Mouse (Mus musculus): ENCODE measurements around the gene Ppil2. TPM values are rescaled to one million over a fixed set of nuclear protein-coding genes. Genes with fewer than 3 reads are reported as not detected.

The Ppil2 gene
- polyA plus RNA-seq, 1 experiment from 2014 or later, result 153 TPM

DNA sequence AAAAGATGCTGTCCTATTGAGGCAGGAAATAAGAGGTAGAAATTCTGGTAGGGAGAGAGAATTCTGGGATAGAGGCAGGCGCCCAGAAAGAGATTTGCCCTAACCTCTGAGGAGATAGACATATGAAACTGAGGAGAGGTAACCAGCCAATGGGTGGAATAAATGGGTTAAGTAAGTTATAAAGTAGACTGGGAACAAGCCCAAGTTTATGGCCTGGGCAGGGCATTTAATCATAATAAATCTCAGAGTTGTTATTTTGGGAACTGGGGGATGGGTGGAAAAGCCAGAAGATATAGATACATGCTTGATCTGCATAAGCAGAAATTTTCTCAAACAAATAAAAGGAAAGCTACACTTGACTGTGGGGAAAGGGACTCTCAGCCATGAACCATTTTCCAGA lies 48.7 kb downstream of the Ppil2 start:
- H3K9me3 ChIP-seq (replicated peaks; ENCODE audit: control insufficient read depth, low read length), result no peaks in the 10 kb centered on the region
- DNase-seq (ENCODE audit: low spot score) (no peak), ATAC-seq (no peak)
- no peaks in the 10 kb centered on the region for H3K36me3 ChIP-seq (ENCODE audit: control insufficient read depth, insufficient read depth, low read length)
- 40% methylated on average over 1 of the region's 1 CpGs for WGBS
- no peak overlapping the region for H3K4me2 ChIP-seq (ENCODE audit: low read length)
- H3K4me3 ChIP-seq (ENCODE audit: low read depth, low read length), result no peak overlapping the region
- no peaks in the 10 kb centered on the region for H3K4me1 ChIP-seq (ENCODE audit: control insufficient read depth, insufficient read depth, low read length)
- H3K27ac ChIP-seq (ENCODE audit: low read depth, low read length), result no peak overlapping the region
- H3K9ac ChIP-seq (ENCODE audit: low read length), result no peak overlapping the region
- no peaks in the 10 kb centered on the region for H3K27me3 ChIP-seq (replicated peaks; ENCODE audit: control insufficient read depth, insufficient read depth, low read length)

DNA sequence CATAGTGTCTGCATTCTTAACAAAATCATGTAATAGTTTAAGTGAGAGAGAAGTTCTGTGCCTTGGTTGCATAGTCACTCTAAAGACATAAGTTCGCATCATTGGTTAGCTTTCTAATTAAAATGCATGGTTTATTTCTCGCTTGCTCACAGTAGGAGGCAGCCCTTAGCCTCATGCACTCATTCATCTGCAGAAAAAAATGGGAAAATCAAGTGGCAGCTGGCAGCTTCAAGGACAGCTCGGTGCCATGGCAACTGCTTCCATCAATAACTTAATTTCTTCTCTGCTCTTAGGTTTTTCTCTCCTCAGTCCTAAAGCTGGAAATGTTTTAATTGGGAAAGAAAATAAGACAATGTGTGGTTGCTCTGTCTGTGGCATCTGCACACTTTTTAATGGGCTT lies 55.5 kb downstream of the Ppil2 start:
- Histone ChIP-seq H3K4me1 (ENCODE audit: control insufficient read depth, insufficient read depth, low read length) (peaks cover 7% of the 10 kb centered on the region; the same call in 1 of the 2 replicates), H3K27ac (ENCODE audit: low read depth, low read length) (peak overlapping the region; percentile 44; the same call in 1 of the 2 replicates), H3K36me3 (ENCODE audit: control insufficient read depth, insufficient read depth, low read length) (no peaks in the 10 kb centered on the region), H3K4me3 (ENCODE audit: low read depth, low read length) (no peak overlapping the region), H3K27me3 (replicated peaks; ENCODE audit: control insufficient read depth, insufficient read depth, low read length) (no peaks in the 10 kb centered on the region), H3K9ac (ENCODE audit: low read length) (no peak overlapping the region), H3K4me2 (ENCODE audit: low read length) (no peak overlapping the region), H3K9me3 (replicated peaks; ENCODE audit: control insufficient read depth, low read length) (no peaks in the 10 kb centered on the region)
- ATAC-seq, result peak; percentile 82
- DNase-seq (ENCODE audit: low spot score), result peak; percentile 84
- WGBS, result 15% methylated on average over 3 of the region's 3 CpGs

DNA sequence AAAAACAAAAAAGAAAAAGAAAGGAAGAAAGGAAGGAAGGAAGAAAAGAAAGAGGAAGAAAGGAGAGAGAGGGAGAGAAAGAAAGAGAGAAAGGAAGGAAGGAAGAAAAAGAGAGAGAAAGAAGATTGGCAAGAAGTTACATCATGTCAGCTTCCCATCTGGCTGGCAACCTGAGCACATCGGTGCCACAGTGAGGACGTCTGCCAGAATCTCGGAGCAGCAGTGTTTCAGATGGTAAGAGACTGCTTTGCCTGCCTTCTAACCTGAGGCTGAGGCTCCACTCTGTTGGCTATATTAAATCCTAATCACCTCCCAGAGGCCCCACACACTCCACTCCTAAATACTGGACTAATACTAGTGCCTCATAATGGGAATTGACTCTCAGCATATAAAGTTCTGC lies 57.2 kb downstream of the Ppil2 start:
- H3K9me3 ChIP-seq (replicated peaks; ENCODE audit: control insufficient read depth, low read length), result no peaks in the 10 kb centered on the region
- ATAC-seq (no peak; the same call in 1 of the 2 replicates), DNase-seq (ENCODE audit: low spot score) (peak; percentile 64)
- peaks cover 3% of the 10 kb centered on the region; the same call in 1 of the 2 replicates for H3K36me3 ChIP-seq (ENCODE audit: control insufficient read depth, insufficient read depth, low read length)
- WGBS, result 47% methylated on average over 3 of the region's 3 CpGs
- no peak overlapping the region for H3K4me2 ChIP-seq (ENCODE audit: low read length)
- no peak overlapping the region for H3K4me3 ChIP-seq (ENCODE audit: low read depth, low read length)
- no peak overlapping the region for H3K27ac ChIP-seq (ENCODE audit: low read depth, low read length)
- peaks cover 7% of the 10 kb centered on the region; the same call in 1 of the 2 replicates for H3K4me1 ChIP-seq (ENCODE audit: control insufficient read depth, insufficient read depth, low read length)
- no peak overlapping the region for H3K9ac ChIP-seq (ENCODE audit: low read length)
- H3K27me3 ChIP-seq (replicated peaks; ENCODE audit: control insufficient read depth, insufficient read depth, low read length), result no peaks in the 10 kb centered on the region

DNA sequence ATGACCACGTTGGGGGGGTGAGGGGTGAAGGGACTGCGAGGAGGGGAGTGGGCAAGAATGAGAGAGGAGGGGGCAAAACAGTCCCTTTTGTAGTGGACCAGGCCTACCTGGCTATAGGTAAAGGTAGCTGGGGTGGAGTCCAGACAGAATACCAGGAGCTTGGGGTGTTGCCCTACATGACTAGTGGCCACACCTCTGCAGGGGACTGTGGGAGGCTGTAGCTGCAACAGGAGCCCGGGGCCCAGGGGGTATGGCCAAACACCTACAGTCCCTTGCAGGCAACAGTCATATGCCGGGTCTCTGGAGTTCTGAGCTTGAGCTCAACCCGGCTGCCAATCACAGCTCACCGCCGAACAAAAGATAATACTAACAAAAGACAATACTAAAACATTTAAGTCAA lies 59.0 kb downstream of the Ppil2 start:
- no peaks in the 10 kb centered on the region for H3K27me3 ChIP-seq (replicated peaks; ENCODE audit: control insufficient read depth, insufficient read depth, low read length)
- DNase-seq (ENCODE audit: low spot score), result no peak
- no peak overlapping the region for H3K4me3 ChIP-seq (ENCODE audit: low read depth, low read length)
- peaks cover 7% of the 10 kb centered on the region; the same call in 1 of the 2 replicates for H3K4me1 ChIP-seq (ENCODE audit: control insufficient read depth, insufficient read depth, low read length)
- 78% methylated on average over 7 of the region's 7 CpGs for WGBS
- no peaks in the 10 kb centered on the region for H3K9me3 ChIP-seq (replicated peaks; ENCODE audit: control insufficient read depth, low read length)
- no peak overlapping the region for H3K9ac ChIP-seq (ENCODE audit: low read length)
- no peak for ATAC-seq
- H3K36me3 ChIP-seq (ENCODE audit: control insufficient read depth, insufficient read depth, low read length), result peaks cover 17% of the 10 kb centered on the region
- no peak overlapping the region for H3K27ac ChIP-seq (ENCODE audit: low read depth, low read length)
- H3K4me2 ChIP-seq (ENCODE audit: low read length), result no peak overlapping the region

DNA sequence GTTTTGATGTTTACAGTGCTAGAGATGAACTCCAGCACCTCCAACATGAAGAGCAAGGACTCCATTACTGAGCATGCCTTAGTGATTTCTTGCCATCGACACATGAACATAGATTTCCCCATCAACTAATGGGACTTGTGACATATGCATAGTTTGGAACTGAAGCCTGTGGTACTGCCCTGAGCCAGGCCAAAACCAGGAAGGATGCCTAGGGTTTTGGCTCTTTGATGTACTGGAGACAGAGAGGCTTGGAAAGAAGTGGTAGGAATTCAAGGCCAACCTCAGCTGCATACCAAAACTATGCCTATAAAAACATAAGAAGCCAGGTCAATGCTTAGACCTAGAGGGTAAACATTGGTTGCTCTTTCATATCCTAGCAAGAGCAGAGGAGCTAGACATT lies 61.2 kb downstream of the Ppil2 start:
- Histone ChIP-seq H3K9me3 (replicated peaks; ENCODE audit: control insufficient read depth, low read length) (no peaks in the 10 kb centered on the region), H3K4me2 (ENCODE audit: low read length) (no peak overlapping the region), H3K27ac (ENCODE audit: low read depth, low read length) (no peak overlapping the region), H3K27me3 (replicated peaks; ENCODE audit: control insufficient read depth, insufficient read depth, low read length) (no peaks in the 10 kb centered on the region), H3K9ac (ENCODE audit: low read length) (no peak overlapping the region), H3K4me1 (ENCODE audit: control insufficient read depth, insufficient read depth, low read length) (no peaks in the 10 kb centered on the region), H3K36me3 (ENCODE audit: control insufficient read depth, insufficient read depth, low read length) (peaks cover 29% of the 10 kb centered on the region), H3K4me3 (ENCODE audit: low read depth, low read length) (no peak overlapping the region)
- no peak for DNase-seq (ENCODE audit: low spot score)
- 96% methylated on average over 1 of the region's 1 CpGs for WGBS
- ATAC-seq, result no peak

DNA sequence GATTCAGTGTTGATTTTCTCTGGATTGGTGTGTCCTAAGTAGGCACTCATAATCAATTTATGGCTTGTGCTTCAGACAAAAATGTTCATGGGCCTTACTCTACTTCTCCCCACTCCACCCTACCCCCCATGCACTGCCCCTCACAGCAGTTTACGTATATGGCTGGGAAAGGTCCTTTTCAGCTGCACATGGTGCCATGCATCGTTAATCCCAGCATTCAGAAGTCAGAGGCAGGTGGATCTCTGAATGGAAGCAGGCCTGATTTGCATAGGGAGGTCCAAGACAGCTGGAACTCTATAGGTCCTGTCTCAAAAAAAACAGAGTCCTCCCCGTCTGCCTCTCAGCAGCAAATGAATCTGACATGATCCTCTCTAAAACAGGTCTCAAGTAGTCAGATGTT lies 65.8 kb downstream of the Ppil2 start:
- no peak overlapping the region for H3K4me2 ChIP-seq (ENCODE audit: low read length)

DNA sequence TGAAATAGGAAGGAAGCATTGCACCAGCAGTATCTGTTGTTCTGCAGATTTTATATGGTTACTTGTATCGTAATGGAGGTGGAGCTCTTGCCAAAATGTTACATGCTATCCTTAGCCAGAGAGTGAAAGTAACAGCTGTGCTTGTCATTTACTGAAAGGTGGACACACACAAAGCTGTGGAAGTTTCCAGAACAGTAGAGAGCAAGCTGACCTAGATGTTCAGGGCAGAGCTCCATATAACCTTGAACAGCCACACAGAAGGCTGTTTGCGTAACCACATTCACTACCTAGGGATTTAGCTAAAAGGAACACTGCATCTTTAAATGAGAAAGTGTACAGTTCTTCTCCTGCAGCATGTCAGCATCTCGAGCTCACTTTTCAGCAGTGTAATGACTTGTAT lies 66.7 kb downstream of the Ppil2 start:
- DNase-seq (ENCODE audit: low spot score) (no peak), ATAC-seq (no peak)
- peaks cover 71% of the 10 kb centered on the region for H3K36me3 ChIP-seq (ENCODE audit: control insufficient read depth, insufficient read depth, low read length)
- H3K4me1 ChIP-seq (ENCODE audit: control insufficient read depth, insufficient read depth, low read length), result no peaks in the 10 kb centered on the region
- H3K27ac ChIP-seq (ENCODE audit: low read depth, low read length), result no peak overlapping the region
- no peak overlapping the region for H3K4me2 ChIP-seq (ENCODE audit: low read length)
- H3K9ac ChIP-seq (ENCODE audit: low read length), result no peak overlapping the region
- no peaks in the 10 kb centered on the region for H3K27me3 ChIP-seq (replicated peaks; ENCODE audit: control insufficient read depth, insufficient read depth, low read length)
- 87% methylated on average over 3 of the region's 3 CpGs for WGBS
- H3K4me3 ChIP-seq (ENCODE audit: low read depth, low read length), result no peak overlapping the region
- no peaks in the 10 kb centered on the region for H3K9me3 ChIP-seq (replicated peaks; ENCODE audit: control insufficient read depth, low read length)

More for the DNA sequence above, 65.8 kb downstream of the Ppil2 start:
- DNase-seq (ENCODE audit: low spot score), result no peak
- Histone ChIP-seq H3K9ac (ENCODE audit: low read length) (no peak overlapping the region), H3K4me3 (ENCODE audit: low read depth, low read length) (no peak overlapping the region), H3K36me3 (ENCODE audit: control insufficient read depth, insufficient read depth, low read length) (peaks cover 65% of the 10 kb centered on the region), H3K4me1 (ENCODE audit: control insufficient read depth, insufficient read depth, low read length) (no peaks in the 10 kb centered on the region), H3K27me3 (replicated peaks; ENCODE audit: control insufficient read depth, insufficient read depth, low read length) (no peaks in the 10 kb centered on the region), H3K9me3 (replicated peaks; ENCODE audit: control insufficient read depth, low read length) (no peaks in the 10 kb centered on the region), H3K27ac (ENCODE audit: low read depth, low read length) (no peak overlapping the region)
- WGBS, result 19% methylated on average over 3 of the region's 3 CpGs
- no peak for ATAC-seq

DNA sequence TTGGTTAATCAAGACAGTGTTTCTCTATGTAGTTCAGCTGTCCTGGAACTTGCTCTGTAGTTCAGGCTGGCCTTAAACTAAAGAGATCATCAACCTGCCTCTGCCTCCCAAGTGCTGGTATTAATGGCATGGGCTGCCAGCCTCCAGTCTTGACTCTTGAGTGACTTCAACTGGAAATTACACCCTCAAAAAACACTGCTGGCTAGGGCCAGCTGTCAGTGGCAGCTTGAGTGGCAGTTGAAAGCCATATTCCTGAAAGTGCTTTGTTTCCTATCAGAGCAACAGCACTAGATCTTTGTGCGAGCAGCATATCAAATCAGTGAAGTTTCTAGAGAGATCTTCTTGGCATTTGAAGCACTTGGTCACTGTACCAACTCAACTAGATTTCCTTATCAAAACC lies 69.6 kb downstream of the Ppil2 start:
- 85% methylated on average over 1 of the region's 1 CpGs for WGBS

DNA sequence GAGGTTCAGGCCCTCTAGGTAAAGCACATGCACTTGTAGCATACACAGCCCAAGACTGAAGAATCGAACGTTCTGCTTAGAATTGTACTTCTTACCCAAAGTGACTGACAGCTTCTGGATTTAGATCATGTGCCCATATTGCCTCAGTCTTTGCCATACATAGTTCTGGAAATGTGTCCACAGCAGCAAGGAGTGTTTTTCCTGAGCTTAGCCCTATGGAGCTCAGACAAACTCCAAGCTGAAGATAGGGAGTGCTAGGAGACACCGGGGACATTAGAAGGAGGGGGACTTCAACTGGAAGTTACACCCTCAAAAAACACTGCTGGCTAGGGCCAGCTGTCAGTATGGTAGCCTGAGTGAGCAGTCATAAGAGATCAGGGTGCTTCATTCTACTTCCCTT lies 70.3 kb downstream of the Ppil2 start:
- WGBS, result 93% methylated on average over 3 of the region's 3 CpGs
- Histone ChIP-seq H3K9me3 (replicated peaks; ENCODE audit: control insufficient read depth, low read length) (no peaks in the 10 kb centered on the region), H3K9ac (ENCODE audit: low read length) (no peak overlapping the region), H3K4me3 (ENCODE audit: low read depth, low read length) (no peak overlapping the region), H3K27ac (ENCODE audit: low read depth, low read length) (no peak overlapping the region), H3K36me3 (ENCODE audit: control insufficient read depth, insufficient read depth, low read length) (peaks cover 80% of the 10 kb centered on the region), H3K4me1 (ENCODE audit: control insufficient read depth, insufficient read depth, low read length) (no peaks in the 10 kb centered on the region), H3K4me2 (ENCODE audit: low read length) (no peak overlapping the region), H3K27me3 (replicated peaks; ENCODE audit: control insufficient read depth, insufficient read depth, low read length) (no peaks in the 10 kb centered on the region)
- DNase-seq (ENCODE audit: low spot score) (no peak), ATAC-seq (no peak)

More for the DNA sequence above, 69.6 kb downstream of the Ppil2 start:
- ATAC-seq (no peak), DNase-seq (ENCODE audit: low spot score) (no peak)
- Histone ChIP-seq H3K27ac (ENCODE audit: low read depth, low read length) (no peak overlapping the region), H3K9me3 (replicated peaks; ENCODE audit: control insufficient read depth, low read length) (no peaks in the 10 kb centered on the region), H3K9ac (ENCODE audit: low read length) (no peak overlapping the region), H3K27me3 (replicated peaks; ENCODE audit: control insufficient read depth, insufficient read depth, low read length) (no peaks in the 10 kb centered on the region), H3K4me3 (ENCODE audit: low read depth, low read length) (no peak overlapping the region), H3K4me1 (ENCODE audit: control insufficient read depth, insufficient read depth, low read length) (no peaks in the 10 kb centered on the region), H3K36me3 (ENCODE audit: control insufficient read depth, insufficient read depth, low read length) (peaks cover 80% of the 10 kb centered on the region), H3K4me2 (ENCODE audit: low read length) (no peak overlapping the region)

Measured in forebrain, embryonic 14.5 days (tissue).